Mouse (Mus musculus) embryonic fibroblast, embryonic 13.5 days (primary cell): ENCODE results near the gene Rbm4. TPM values are rescaled to one million over a fixed set of nuclear protein-coding genes. Genes with fewer than 3 reads are reported as not detected.
"Not testable (repeated sequence)": the region's sequence is repeated elsewhere in the genome, so short reads cannot be mapped to it uniquely, and the experiment has no call there.

Source experiments
- H3K27ac ChIP-seq: 2 replicates; pipeline ENCODE4 v1.5.1; 2012; ENCODE audit warnings: low read length, control low read depth, inconsistent platforms; ENCODE audit not compliant: insufficient read depth
- H3K4me1 ChIP-seq: 2 replicates; pipeline ENCODE4 v1.6.1; 2011; ENCODE audit warnings: low read length; ENCODE audit not compliant: control insufficient read depth, insufficient read depth
- H3K4me3 ChIP-seq: 2 replicates; pipeline ENCODE4 v1.5.1; 2011; ENCODE audit warnings: mild to moderate bottlenecking, control low read depth, low read length; ENCODE audit not compliant: insufficient read depth
- CTCF ChIP-seq: IDR thresholded peaks from 2 replicates; pipeline ENCODE4 v1.5.1; 2011; ENCODE audit warnings: mild to moderate bottlenecking, control low read depth, low read length, moderate library complexity, borderline replicate concordance; ENCODE audit not compliant: insufficient read depth
- POLR2A ChIP-seq: IDR thresholded peaks from 2 replicates; pipeline ENCODE4 v1.6.1; 2011; ENCODE audit warnings: low read depth, mild to moderate bottlenecking, control low read depth, low read length, moderate library complexity
- polyA plus RNA-seq: library from polyadenylated mRNA; stranded (reverse); fragments of >200 nt; gene quantifications from 2 replicates; pipeline ENCODE4 v1.2.4, GENCODE M21; 2011; ENCODE audit warnings: low read depth; ENCODE audit not compliant: missing spikeins, insufficient read length

Gene Rbm4
- polyA plus RNA-seq, 1 experiment, result 48.3 TPM

- TF ChIP-seq POLR2A (no peak), CTCF (no peak)
Measured at GRCm38 (mm10) chr19:4762876-4763275, 30.8 kb downstream of the Rbm4 start.

GRCm38 (mm10) chr19:4760544-4760943 is 33.2 kb downstream of the Rbm4 start:
- H3K27ac ChIP-seq, H3K4me1 ChIP-seq, H3K4me3 ChIP-seq: not testable (repeated sequence)

More at GRCm38 (mm10) chr19:4762876-4763275, 30.8 kb downstream of the Rbm4 start:
- H3K4me3 ChIP-seq, result no peak overlapping the region
- H3K4me1 ChIP-seq, result peaks cover under 1% of the 10 kb centered on the region
- H3K27ac ChIP-seq, result no peak overlapping the region

GRCm38 (mm10) chr19:4756921-4757320 is 36.8 kb downstream of the Rbm4 start:
- Histone ChIP-seq H3K4me1 (peaks cover 4% of the 10 kb centered on the region), H3K4me3 (peak overlapping the region; percentile 70), H3K27ac (peak overlapping the region; percentile 23; the same call in 1 of the 2 replicates)
- no peak for TF ChIP-seq CTCF
- TF ChIP-seq POLR2A, result no peak

- Histone ChIP-seq H3K4me1 (peaks cover 4% of the 10 kb centered on the region), H3K27ac (peak within 1 kb of the TSS; percentile 87)
- peak; percentile 61 for TF ChIP-seq POLR2A
- no peak for TF ChIP-seq CTCF
Measured at GRCm38 (mm10) chr19:4756193-4756911, 37.3 kb downstream of the Rbm4 start, which contains the start of gene Rbm4b. Gene Rbm4b (plus strand): TSS chr19:4756497.

GRCm38 (mm10) chr19:4755565-4756192 is 38.0 kb downstream of the Rbm4 start:
- H3K4me3 ChIP-seq, result peak overlapping the region; percentile 53
- TF ChIP-seq POLR2A (peak; percentile 49; the same call in 1 of the 2 replicates), CTCF (peak; percentile 93)

More at GRCm38 (mm10) chr19:4756193-4756911, 37.3 kb downstream of the Rbm4 start, which contains the start of gene Rbm4b:
- H3K4me3 ChIP-seq, result peak within 1 kb of the TSS; percentile 70

GRCm38 (mm10) chr19:4749975-4750374 is 43.7 kb downstream of the Rbm4 start:
- no peak overlapping the region for H3K4me3 ChIP-seq
- TF ChIP-seq CTCF, result no peak
- no peak for TF ChIP-seq POLR2A
- no peak overlapping the region for H3K27ac ChIP-seq
- no peaks in the 10 kb centered on the region for H3K4me1 ChIP-seq

More at GRCm38 (mm10) chr19:4755565-4756192, 38.0 kb downstream of the Rbm4 start:
- Histone ChIP-seq H3K4me1 (peaks cover 4% of the 10 kb centered on the region), H3K27ac (peak overlapping the region; percentile 79)

- no peak overlapping the region for H3K27ac ChIP-seq
- TF ChIP-seq POLR2A, result no peak
- no peak for TF ChIP-seq CTCF
- no peak overlapping the region for H3K4me3 ChIP-seq
- H3K4me1 ChIP-seq, result no peaks in the 10 kb centered on the region
Measured at GRCm38 (mm10) chr19:4748493-4748892, 45.2 kb downstream of the Rbm4 start.

- no peak overlapping the region for H3K4me3 ChIP-seq
- TF ChIP-seq CTCF (no peak), POLR2A (no peak)
- H3K4me1 ChIP-seq, result no peaks in the 10 kb centered on the region
- no peak overlapping the region for H3K27ac ChIP-seq
Measured at GRCm38 (mm10) chr19:4747631-4748312, 45.9 kb downstream of the Rbm4 start.

- TF ChIP-seq CTCF (no peak), POLR2A (no peak)
- no peak overlapping the region for H3K4me3 ChIP-seq
- no peak overlapping the region for H3K27ac ChIP-seq
- 0 out of 2 replicates have a peak, but pooled peaks cover 6% of the 10 kb centered on the region for H3K4me1 ChIP-seq
Measured at GRCm38 (mm10) chr19:4746611-4747010, 47.1 kb downstream of the Rbm4 start.
